Mouse (Mus musculus): ENCODE measurements around the gene Kcnk4. TPM values are rescaled to one million over a fixed set of nuclear protein-coding genes. Genes with fewer than 3 reads are reported as not detected.
"Not testable (repeated sequence)": the region's sequence is repeated elsewhere in the genome, so short reads cannot be mapped to it uniquely, and the experiment has no call there.

The Kcnk4 gene
- total RNA-seq, 2 experiments from 2014 or later, result 0.27 TPM; not detected in 1

DNA sequence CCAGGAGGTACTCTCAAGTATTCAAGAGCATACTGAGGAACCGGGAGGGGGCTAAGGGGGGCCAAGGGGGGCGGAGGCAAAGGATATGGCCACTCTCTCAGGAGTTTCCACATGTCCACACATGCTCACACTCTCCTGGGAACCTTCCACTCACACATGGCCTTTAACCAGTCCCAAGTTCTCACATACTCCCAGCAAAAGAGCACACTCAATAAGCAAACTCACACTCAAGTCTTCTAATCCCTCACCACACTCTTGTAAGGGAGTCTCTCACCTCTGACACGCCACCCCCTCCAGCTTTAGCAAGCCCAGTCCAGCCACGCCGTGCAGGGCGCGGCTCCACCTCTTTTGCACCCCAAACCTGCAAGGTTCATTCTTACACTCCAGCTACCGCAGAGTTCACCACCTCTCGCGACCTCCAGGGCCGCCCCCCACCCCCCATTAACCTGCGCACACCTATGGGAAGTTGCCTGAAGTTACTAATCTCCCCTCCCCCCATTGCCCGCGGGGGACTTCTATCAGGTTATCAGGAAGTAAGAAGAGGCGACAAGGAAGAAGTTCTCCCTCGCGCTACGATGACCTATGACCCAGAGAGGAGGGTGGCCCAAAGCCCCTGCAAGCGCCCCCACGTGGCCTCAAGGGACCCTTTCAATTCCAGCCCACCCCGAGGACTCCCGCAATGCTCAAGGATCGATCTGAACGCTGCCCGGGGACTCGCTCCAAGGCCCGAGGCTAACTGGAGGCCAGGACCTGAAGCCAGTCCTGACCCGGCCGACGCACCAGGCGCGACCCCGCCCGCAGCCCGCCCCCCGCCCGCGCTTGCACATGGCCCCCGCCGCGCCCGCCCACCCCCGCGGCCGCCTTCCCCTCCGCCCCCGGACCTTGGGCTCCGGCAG lies 13.3 kb downstream of the Kcnk4 start:
- intact Hi-C loops (cut with DNase I), result loop anchor here (1.0 kb wide), 1 partner anchor 9 kb away; no protein-coding TSS in a partner anchor
- DNase-seq, result peak in 1 of 2 experiments; percentile 68

DNA sequence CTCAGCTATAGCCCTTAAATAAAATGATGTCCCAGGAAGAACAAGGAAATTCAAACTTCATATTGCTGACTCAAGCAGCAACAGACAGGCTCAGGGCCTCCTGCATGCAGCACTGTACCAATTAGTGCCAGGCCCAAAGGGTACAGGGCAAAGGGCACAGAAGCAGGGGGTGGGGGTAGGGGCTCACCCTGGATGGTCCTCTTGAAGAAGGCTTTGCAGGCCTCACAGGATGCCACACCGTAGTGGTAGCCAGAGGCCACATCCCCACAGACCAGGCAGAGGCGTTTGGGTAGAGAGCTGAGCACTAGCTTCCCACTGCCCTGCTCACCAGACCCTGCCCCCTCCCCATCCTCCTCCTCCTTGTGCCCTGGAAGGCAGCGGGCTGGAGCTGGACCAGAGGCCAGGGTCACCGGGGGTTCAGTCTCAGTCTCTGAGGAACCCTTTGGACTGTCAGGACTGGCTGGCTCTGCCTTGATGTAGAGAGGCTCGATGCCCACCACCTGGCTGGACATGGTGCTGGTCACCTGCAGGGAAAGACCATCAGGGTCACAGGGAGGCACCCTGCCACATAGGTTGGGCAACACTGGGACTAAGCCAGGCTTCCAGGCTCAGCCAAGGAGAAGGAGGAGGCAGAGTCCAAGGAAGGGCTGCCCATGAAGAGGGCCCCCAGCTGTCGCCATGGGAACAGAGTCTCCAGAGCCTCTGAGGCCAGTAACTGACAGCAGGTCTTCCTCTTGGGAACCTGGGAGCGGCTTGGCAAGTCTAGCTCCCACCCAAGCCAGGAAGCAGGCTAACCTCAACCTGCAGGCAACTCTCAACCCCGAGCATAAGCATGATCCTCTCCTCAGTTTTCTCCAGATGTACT lies 14.2 kb downstream of the Kcnk4 start:
- DNase-seq, result peak in 1 of 2 experiments; percentile 50
- intact Hi-C loops (cut with DNase I), result loop anchor here (1.0 kb wide), 1 partner anchor 8 kb away; no protein-coding TSS in a partner anchor

DNA sequence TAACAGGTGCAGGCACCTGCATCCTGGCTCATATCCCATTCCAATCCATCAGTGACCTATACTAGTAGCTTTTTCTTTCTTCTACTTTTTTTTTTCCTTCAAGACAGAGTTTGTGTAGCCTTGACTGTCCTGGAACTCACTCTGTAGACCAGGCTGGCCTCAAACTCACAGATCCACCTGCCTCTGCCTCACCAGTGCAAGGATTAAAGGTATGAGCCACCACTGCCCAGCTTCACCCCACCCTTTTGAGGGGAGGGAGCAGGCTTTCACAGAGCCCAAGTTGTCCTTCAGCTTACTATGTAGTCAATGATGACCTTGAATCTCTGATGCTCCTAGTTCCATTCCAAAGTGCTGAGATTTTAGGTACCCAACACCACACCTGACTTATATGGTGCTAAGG lies 14.9 kb downstream of the Kcnk4 start:
- intact Hi-C loops (cut with DNase I), result no loop called here
- DNase-seq, result no peak

DNA sequence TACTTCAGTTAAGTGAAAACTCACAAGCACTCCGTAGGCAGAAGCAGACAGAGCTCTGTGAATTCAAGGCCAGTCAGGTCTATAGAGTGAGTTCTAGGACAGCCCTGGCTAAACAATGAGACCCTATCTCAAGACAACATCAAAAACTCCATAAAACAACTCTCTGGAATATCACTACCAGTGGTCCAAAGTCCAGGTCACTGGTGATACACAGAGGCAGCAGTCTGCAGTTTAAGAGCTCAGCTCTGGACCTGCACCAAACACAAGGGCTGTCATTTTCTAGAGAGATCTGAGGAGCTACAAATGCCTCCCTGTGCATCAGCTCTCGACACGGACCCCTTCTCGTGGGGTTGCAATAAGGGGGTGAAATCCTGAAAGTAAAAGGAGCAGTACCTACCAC lies 16.0 kb downstream of the Kcnk4 start:
- no peak for DNase-seq
- intact Hi-C loops (cut with DNase I), result no loop called here

DNA sequence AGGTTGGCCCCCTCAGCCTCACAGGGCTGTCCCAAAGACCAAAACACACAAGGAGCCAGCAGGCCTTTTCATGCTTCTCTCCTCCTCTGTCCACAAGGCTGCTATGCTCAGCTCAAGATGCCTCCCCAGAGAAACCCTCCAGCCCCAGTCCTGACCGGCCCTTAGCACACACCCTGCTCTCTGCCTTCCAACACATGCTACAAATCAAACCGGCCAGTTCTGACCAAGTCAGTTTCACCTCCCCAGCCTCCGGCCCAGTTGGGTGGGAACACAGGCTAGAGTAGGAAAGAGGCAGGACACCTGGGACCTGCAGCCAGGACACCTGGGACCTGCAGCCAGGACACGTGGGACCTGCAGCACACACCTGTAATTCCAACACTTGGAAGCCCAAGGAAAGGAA lies 17.8 kb downstream of the Kcnk4 start:
- intact Hi-C loops (cut with DNase I), result no loop called here
- DNase-seq, result no peak

DNA sequence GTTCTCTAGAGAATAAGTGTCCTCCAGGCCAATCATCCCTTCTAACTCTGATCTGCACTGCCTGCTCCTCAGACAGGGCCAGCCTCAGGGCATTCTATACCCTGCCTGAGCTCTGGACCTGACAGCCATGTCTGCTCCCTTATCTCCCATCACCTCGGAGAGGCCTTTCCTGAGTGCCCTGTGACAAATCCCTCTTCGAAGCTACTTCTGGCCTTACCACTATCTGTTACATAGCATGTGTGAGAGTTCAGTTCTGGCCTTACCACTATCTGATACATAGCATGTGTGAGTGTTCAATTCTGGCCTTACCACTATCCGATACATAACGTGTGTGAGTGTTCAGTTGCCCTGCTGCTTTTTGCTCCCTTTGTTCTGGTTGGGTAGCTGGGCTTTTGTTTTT lies 19.0 kb downstream of the Kcnk4 start:
- intact Hi-C loops (cut with DNase I), result no loop called here
- no peak for DNase-seq

GRCm38 (mm10) chr19:6914540-6914939 lies 19.8 kb downstream of the Kcnk4 start:
- no peak for DNase-seq
- intact Hi-C loops (cut with DNase I), result no loop called here

DNA sequence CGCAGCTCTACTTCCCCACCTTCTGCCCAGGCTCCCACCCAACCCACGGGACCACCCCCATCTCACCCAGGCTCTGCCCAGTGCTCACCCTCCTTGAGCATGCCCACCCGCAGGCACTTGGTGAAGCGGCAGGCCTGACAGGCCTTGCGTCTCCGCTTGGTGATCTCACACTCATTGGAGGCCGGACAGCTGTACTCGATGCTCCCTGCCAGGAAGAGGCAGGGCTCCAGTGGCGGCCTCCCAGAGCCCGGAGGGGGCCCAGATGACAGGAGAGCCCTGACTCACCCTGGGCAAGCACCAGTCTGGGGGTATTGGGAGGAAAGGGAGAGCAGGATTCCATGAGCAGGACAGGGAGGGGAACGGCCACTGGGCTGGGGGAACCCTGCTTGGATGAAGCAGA lies 20.3 kb downstream of the Kcnk4 start:
- peak; percentile 66 to 73 for DNase-seq
- intact Hi-C loops (cut with DNase I), result no loop called here

DNA sequence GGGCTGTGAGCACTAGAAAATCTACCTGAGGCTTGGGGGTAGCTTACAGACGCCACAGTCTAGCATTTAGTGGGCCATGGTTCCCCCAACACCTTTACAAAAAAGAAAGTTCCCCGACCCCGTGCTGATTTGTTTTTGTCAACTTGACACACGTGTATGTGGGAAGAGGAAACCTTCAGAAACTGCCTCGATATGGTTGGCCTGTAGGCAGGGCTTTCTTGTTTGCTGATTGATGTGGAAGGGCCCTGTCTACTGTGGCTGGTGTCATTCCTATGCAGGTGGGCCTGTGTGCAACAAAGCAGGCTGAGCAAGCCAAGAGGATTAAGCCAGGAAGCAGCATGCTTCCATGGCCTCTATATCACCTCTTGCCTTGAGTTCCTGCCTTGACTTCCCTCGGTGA lies 21.3 kb downstream of the Kcnk4 start:
- intact Hi-C loops (cut with DNase I), result no loop called here

DNA sequence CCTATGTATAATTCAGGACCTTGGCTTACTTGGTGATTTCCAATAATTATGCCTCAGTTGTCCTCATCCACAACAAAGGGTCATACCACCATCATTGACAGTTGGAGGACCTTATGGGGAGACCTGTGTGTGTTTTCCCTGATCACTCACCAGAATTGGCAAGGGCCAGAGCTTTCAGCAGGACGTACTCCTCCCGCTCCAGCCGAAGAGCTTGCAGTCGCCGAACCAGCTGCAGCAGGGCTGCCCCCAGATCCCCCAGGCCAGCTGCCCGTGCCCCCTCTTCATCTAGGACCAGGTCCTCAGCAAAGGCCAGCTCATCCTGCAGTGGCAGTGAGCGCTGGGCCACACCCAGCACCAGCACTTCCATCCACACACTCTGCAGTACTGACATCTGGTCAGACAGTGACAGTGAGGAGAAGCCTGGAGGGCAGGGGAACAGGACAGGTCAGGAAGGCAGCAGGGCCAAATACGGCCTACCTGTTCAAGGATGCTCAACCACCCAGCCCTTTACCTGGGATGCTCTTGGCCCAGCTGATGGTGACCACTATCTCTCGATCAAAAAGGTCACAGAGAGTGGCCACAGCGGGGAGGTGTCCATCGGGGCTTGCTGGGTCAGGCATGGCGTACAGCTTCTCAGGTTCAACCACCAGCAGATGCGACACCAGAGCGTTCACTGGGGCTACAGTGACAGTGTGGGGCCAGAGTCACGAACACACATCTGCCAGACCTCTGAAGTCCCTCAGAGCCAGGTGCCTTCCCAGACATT lies 21.9 kb downstream of the Kcnk4 start:
- no peak for DNase-seq
- intact Hi-C loops (cut with DNase I), result loop anchor here (1.0 kb wide), 1 partner anchor 8 kb away; no protein-coding TSS in a partner anchor

More for the DNA sequence above, 21.3 kb downstream of the Kcnk4 start:
- DNase-seq, result no peak

DNA sequence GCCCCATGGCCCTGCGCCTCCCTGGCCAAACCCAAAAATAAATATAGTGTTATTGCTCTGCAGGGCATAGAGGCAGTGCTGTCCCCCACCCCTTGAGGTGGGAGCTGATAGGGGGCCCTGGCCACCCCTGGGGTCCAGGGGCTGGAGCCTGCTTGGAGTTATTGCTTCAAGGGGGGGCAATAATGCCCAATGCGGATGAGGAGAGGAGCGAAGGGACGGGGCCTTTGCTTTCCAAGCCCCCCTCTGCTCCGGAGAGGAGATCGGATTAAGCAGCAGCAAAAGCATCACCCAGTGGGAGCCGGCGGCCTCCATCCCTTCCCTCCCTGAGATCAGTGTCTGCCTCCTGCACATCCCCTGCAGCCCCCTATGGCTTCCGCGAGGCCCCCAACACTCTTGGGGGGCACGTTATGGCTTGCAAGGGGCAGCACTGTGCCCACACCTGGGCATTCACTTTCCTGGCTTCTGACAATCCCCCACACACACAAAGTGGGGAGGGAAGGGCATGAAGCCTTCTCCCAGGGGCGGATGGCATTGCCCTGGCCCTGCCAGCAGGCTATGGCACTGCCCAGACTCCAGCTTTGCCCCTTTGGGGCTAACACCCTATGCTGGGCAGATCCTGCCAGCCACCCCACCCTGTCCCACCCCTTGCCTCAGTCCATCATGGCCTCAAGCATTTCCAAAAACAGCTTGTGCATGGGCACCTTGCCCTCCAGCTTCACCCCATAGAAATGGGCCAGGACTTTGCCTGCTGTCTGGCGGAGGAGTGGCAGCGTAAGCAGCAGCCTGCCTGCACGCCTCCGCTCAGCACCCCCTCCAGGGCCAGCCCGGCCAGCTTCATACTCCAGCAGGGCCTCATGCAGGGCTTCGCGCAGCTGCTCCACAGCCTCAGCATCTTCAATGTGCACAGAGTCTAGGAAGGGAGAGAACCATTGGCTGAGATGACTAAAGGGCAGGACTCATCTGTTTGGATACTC lies 22.9 kb downstream of the Kcnk4 start:
- peak in 1 of 2 experiments; percentile 12 for DNase-seq
- intact Hi-C loops (cut with DNase I), result loop anchor here (1.0 kb wide), 1 partner anchor 9 kb away; no protein-coding TSS in a partner anchor

- DNase-seq, result peak; percentile 61 to 62
These were observed 24.0 kb downstream of the Kcnk4 start for GRCm38 (mm10) chr19:6910306-6910705.

DNA sequence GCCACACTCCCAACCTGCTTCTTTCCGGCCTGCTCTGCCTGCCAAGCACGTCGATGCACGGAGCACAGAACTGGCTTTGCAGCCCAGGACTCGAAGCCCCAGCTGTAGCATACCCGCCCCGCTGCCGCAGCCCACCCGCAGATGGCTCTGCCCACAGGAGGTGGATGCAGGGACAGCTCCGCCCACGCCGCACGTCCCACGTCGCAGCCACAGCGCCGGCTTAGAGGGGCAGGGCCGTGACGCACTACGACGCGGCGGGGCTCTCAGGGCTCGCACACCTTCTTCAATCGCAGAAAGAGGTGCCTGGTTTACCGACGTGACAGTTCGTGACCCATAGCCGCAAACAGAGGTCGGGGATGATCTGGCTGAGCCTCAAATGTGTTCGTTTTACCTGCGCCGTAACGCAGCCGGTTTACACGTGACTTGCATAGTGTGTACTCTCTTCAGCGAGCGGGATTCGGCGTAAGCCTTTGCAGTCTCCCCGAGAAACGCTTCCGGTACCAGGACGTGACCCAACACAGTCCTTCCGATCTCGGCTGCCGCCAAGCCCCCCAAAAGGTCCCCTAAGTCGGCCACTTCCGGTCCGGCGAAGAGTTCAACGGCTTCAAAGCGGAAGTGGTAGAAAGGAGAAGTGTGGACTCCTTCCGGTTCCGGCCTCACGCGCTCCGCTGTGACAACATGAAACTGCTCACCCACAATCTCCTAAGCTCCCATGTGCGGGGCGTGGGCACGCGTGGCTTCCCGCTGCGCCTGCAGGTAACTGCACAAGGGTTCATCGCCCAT lies 24.6 kb downstream of the Kcnk4 start, which contains the start of the genes Trmt112 and Prdx5:
TSS of gene Trmt112 (plus strand) at position 192 of the 783 bp plus-strand sequence.
TSS of gene Prdx5 (minus strand) at position 600 of the 783 bp plus-strand sequence.
- peak; percentile 92 to 94 for DNase-seq
- intact Hi-C loops (cut with DNase I), result loop anchor here (2.0 kb wide), 1 partner anchor 69 kb away; the partner anchor contains the start of gene Rps6ka4

More at GRCm38 (mm10) chr19:6910306-6910705, 24.0 kb downstream of the Kcnk4 start:
- intact Hi-C loops (cut with DNase I), result not testable (repeated sequence)

DNA sequence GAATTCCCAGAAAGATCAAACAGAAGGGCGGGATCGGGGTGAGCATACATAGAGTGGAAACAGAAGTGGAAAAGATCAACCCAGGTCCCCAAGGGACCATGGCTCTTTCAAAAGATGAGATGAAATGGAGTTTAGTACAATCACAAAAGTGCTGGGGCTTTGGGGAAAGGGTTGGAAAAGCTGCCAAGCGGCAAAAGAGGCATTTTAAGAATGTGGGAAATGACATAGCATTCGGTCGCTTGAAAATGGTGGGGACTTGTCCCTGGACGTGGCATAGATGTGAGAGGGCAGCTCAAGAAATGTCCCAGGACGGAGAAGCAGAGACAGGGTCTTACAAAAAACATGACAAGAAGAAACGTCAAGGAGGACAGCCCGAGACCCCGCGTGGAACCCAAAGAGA lies 25.3 kb downstream of the Kcnk4 start:
- DNase-seq, result no peak
- intact Hi-C loops (cut with DNase I), result loop anchor here (2.0 kb wide), 1 partner anchor 68 kb away; the partner anchor contains the start of gene Rps6ka4

GRCm38 (mm10) chr19:6907811-6908540 lies 26.3 kb downstream of the Kcnk4 start:
- intact Hi-C loops (cut with DNase I), result loop anchor here (2.0 kb wide), 1 partner anchor 67 kb away; the partner anchor contains the start of gene Rps6ka4
- DNase-seq, result peak in 1 of 2 experiments; percentile 16

- DNase-seq, result no peak
- intact Hi-C loops (cut with DNase I), result no loop called here
These were observed 27.2 kb downstream of the Kcnk4 start for GRCm38 (mm10) chr19:6907094-6907493.

DNA sequence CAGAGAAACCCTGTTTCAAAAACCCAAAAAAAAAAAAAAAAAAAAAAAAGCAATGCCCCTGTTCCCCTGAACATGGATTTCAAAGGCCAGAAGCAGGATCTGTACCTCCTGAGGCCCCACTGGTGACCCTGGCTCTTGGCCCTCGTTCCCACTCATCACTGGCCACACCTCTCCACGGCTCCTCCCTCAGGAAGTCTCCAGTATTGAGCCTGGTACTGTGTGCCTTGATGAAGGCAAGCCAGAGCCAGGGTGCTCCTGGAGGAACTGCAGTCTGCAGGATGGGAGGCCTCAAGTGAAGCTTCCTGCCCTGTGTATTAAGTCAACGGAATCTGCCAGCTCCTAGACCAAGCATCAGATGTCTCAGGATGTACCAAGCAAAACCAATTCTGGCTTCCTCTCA lies 28.1 kb downstream of the Kcnk4 start:
- DNase-seq, result no peak
- intact Hi-C loops (cut with DNase I), result no loop called here
